Mouse (Mus musculus) heart, adult 11 months (tissue): ENCODE measurements around the gene Mapk12.

Source experiments
- DNase-seq: peaks from one replicate; pipeline ENCODE4 v3.0.0; 2022

Gene Mapk12

DNA sequence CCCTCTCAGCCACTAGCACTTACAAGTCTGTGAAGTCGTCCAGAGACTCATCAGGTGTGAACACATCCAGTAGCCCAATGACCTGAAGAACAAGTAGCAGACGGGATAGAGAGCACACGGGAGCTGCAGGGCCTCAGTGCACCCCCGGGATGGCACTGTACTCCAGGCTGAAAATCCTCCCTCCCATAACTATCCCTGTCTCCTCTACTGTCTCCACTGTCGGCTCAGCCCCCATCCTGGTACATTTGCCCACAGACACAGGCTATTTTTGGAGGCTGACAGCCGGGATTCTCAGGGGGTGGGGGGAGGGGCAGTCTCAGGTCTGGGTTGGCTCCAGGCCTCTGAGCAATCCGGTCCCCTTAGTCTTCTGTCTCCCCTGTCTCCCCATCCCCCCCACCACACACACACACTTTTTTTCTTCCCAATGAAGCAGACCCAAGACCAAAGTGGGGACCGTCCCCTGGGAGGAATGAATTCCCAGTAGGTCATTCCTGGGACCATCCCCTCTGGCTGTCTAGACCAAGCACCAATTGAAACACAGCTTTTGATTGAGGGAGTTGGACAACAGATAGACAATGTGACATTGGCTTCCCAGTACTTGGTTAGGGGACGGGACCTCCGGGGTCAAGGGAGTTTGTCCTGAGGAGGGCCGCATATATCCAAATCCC is 3.0 kb downstream of the Mapk12 start:
- DNase-seq = peak; percentile 91

GRCm38 (mm10) chr15:89136461-89137155 is 3.9 kb downstream of the Mapk12 start:
- DNase-seq = peak; percentile 86

- DNase-seq = peak; percentile 94
Observed at GRCm38 (mm10) chr15:89131316-89131715, 9.2 kb downstream of the Mapk12 start.

DNA sequence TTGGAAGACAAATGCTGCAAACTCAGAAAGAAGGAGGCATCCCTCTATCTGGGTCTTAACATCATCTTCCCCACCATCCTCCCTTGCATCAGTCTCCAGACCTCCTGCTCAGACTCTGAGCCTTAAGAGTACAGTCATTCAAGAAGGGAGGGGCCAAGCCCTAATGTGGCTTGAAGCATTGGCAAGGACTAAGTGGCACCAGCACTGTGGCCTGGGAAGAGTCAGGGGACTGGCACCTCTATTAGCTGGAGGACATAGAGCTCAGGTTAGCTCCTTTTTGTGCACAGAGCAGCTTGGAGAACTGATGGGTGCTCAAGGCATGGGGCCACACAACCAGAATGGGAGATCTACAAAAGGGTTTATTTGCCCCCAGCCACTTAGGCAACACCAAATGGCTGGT is 10.3 kb downstream of the Mapk12 start:
- peak; percentile 84 for DNase-seq

DNA sequence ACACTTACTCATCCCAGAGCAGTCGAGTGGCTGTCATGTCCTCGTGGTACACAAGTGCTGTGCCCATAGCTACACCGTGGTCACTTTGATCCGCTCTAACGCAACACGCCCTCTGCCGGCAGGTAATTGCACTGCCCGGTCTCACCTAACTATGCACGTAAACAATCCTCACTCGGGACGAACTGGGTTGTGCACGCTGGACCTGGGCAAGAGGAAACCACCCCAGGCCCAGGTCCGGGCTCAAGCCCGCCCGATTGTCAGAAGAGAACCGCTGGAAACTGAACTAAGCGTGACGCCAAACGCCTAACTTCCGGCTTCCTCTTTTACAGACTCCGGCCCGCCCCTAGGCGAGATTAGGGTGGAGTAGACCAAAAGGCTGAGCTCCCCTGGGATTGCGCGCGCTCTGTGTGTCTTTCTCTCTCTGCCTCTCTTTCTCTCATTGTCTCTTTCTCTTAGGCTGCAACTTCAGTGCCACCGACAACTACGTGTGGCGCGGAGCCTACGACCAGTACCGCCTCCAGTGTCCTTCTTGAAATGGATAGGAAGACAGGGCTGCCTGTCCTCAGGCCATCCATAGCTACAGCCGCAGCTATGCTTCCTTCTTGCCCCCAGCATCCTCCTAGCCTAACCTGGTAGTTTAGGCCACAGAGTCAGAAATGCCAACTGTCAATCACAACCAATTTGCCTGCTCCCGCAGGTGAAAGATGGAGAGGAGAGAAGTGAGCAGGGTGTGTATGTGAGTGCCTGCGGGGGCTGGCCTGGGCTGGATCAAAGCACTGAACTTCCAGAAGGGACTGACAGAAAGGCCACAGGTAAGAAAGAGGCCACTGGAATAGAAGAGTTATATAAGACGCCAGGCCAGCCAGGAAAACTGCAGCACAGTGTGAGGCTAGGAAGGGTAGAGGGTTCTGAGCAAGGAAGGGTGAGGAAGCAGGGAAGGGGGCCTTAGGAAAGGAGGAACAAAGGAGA is 11.8 kb downstream of the Mapk12 start, which contains the start of gene Hdac10:
Gene Hdac10, minus strand, starts transcription at position 319 of the 969 bp plus-strand sequence.
- peak; percentile 99 for DNase-seq

DNA sequence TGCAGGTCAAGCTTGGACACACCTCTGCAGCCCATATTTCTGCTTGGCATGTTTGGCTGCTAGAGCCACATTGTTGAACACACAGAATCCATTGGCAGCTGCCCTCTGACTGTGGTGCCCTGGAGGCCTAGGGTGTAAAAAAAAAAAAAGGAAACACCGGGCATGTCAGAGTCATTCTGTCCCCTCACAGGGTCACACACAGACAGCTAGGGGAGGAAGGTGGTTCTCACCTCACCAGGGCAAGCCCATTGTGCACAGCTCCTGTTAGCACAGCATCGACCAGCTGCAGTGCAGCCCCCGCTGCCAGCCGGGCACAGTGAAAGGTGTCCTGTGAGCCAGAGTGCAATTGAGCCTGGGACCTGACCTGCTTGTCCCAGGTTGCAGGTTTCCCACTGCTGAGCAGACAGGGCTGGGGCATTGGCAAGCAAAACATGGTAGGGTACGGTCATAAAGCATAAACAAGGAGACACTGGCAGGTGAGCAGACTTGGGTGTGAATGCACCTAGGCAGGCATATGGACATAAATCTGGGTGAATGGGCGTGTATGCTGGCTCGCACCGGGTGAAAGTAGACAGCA is 13.1 kb downstream of the Mapk12 start:
- DNase-seq = peak; percentile 94

DNA sequence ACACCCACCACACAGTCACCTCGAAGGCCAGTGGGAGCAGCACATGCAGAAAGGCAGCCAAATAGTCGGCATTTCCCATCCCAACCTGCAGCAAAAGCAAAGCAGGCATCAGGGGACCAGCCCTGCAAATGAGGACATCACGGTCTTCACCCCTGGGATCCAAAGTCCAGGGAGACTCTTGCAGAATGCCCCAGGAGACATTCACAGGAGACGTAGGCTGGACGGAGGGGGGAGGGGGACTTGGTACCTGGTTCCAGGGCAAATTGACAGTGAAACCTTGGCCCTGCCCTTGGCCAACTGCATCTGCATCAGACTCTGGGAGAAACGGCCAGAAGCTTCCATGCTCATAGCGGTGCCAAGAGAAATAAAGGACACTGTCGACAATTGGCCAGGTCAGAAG is 13.9 kb downstream of the Mapk12 start:
- DNase-seq = peak; percentile 92

DNA sequence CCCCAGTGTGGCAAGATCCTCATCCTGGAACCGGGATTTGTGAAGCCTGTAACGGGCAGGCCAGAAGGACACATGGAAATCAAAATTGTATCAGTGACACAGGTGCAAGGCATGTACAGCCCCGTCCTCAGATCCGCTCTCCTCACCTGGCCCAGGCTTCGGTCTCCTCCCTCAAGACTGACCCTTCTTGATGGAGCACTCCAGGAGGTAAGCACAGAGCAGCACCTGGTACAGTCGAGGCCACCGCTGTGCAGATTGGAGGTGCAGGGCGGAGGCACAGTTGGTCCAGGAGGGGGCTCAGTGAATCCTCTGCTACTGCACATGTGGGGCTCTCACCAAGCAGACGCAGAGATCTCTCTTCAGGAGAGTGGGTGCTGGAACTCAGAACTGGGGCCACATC is 15.2 kb downstream of the Mapk12 start:
- peak; percentile 86 for DNase-seq

DNA sequence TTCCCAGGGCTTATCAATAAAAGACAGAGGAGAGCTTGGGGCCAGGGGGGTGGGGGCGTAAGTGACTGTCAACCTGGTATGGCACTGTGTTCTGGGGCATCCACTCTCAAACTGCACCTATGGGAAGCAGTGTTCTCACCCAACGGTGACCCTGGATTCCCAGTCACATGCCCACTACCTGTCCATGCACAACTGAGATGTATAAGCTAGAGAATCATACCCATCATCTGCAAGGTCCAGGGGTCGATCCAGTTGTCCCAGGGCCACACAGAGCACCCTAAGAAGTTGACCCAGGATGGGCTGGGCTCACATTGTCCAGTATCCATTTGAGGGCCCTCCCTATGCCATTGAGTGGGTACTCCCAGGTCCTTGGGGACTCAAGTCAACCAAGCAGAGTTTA is 16.2 kb downstream of the Mapk12 start:
- DNase-seq = peak; percentile 90

DNA sequence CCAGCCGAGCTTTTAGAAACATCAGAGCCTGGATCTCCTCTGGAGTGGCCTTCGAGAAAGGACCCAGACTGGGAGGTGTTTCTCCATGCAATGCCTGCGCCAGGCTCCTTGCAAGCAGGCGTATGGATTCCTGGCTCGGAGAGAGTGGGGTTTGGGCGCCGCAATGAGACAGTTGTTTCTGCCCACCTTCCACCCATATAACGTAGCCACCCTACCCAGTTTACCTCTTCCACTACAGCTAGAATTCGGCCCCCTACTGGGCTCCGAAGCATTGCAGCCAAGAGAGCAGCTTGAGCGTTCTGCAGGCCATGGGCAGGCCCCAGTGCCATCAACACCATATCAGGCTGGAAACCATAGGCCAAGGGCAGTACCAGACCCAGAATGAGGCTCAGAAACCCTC is 16.9 kb downstream of the Mapk12 start:
- DNase-seq = peak; percentile 92

DNA sequence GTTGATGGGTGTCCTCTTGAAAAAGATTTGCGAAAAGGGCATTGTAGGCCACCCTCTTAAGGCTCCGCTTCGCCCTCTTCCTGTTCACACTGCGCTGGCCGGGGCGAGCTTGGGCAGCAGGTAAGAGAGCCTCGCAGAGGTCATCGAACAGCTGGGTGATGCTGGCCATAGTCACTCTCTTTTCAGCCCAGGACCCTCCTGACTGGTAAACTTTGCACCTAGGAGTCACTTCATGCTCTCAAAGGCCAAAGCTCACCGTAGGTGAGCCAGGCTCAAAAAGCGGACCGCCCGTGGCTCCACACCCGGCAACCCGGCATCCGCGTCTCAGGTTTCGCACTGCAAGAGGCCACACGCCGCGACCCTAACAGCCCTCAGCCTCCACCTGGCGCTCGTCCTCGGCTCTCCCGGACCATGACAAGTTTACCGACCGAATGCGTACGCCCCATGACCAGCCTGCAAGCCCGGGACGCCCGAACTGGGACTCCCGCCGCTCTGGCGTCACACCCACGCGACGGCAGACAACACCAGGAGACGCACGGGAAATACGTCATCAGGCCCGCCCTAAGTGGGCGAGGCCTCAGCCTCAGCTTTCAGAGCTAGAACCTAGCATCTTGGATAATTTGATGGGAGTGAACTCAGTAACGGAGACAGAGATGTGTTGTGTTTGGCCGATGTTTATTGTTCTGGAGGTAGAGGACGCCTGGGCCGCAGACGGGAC is 17.7 kb downstream of the Mapk12 start, which contains the start of gene Tubgcp6:
Gene Tubgcp6, minus strand, starts transcription at position 464 of the 718 bp plus-strand sequence.
- DNase-seq = peak; percentile 99

- no peak for DNase-seq
Observed at GRCm38 (mm10) chr15:89118007-89118406, 22.5 kb downstream of the Mapk12 start.

DNA sequence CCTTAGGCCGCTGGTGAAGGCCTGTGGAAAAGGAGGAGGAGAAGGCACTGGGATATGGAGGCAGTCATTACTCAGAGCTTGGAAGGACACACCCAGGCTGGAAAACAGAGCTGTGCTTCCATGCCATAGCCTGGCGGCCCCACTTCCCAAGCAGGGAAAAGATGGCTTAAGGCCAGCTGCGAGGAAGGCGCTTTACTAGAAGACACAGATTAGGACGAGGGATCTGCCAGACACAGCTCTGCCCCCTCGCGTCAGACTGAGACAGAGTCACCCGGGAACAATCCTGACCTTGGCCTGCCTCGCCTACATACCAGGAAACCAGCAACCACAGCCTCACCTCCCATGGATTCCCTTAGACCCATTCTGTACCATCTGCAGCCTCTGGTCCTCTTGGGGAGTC is 30.4 kb downstream of the Mapk12 start:
- peak; percentile 93 for DNase-seq

DNA sequence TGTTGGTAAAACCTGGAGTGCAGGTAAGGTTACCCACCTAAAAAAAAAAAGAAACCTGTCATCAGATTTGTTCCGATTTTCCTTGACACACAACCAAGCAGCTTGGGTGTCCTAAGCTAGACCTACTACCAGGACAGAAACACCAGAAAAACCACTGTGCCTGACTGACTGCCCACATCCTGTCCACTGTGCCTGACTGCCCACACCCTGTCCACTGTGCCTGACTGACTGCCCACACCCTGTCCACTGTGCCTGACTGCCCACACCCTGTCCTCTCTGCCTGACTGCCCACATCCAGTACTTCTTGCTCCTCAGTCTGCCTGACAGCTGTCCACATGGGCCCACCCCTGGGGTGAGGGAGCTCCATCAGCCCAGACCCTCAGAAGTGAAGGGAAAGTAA is 33.5 kb downstream of the Mapk12 start:
- no peak for DNase-seq

DNA sequence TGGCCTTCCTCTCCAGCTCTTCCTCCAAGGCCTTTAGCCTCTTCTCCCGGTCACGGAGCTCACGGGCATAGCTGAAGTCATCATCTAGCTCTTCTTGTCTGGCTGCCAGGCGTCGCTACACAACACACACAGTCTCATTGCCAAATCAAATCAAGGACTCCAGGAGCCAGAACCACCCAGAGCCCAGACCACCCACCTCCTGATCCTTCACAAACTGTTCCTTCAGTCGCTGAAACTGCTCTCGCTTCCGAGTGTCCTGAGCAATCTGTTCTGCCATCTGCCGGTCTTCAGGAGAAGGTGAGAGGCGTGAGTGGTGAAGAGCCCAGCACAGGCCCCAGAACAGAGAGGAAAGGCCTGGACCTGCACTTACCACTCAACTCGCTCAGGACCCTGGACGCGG is 34.4 kb downstream of the Mapk12 start:
- no peak for DNase-seq

GRCm38 (mm10) chr15:89104425-89104824 is 36.1 kb downstream of the Mapk12 start:
- no peak for DNase-seq

DNA sequence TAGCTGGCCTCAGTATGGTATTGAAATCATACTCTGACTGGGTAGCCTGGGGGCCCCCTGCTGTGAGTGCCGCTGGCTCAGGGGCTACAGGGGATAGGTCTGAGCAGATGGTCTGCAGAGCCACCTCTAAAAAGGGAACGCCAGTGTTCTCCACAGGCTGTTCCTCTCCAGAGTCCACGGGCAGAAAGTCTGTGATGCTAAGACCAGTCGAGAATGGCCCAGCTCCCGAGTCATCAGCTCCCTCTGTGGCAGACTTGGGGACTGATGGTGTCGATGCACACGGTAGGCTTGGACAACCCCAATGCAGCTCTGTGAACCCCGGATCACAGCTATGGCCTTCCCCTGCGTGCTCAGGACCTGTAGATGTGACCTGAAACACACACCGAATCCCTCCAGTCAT is 36.6 kb downstream of the Mapk12 start:
- no peak for DNase-seq

- DNase-seq = no peak
Observed at GRCm38 (mm10) chr15:89102646-89103045, 37.9 kb downstream of the Mapk12 start.

DNA sequence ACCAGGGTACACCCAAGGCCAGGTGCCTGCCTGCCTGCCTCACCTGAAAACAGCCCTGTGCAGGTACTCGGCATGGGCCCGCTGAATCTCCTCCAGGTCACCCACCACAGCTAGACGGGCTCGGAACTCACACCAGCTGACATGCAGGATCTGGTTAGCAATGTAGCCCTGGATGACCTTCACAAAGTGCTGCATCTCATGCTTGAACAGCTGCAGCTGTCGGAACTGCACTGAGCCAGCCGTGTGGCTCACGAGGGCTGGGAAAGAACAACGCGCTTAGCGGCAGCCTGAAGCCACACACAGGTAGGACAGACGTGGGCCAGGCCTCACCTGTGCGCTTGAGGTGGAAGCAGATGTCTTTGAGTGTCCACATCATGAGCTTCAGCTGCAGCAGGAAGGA is 39.7 kb downstream of the Mapk12 start:
- DNase-seq = no peak

DNA sequence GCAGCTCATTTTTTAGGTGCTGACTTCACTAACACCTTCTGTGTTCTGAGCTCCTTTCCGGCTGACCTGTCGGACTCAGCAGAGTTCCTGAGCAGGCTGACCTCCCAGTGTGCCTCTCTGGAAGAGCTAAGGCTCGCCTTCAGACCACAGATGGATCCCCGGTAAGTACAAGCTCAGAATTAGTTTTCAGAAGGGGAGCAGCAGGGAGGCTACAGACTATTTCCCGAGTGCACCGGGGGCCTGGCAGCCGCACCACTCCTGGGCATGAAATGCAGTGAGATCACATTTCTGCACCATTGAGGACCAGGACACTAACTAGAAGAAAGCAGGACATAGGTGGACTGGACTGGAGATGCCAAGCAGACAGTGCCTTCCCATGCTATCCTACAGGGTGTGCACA is 41.9 kb downstream of the Mapk12 start:
- no peak for DNase-seq

- no peak for DNase-seq
Observed at GRCm38 (mm10) chr15:89097450-89097849, 43.1 kb downstream of the Mapk12 start.

DNA sequence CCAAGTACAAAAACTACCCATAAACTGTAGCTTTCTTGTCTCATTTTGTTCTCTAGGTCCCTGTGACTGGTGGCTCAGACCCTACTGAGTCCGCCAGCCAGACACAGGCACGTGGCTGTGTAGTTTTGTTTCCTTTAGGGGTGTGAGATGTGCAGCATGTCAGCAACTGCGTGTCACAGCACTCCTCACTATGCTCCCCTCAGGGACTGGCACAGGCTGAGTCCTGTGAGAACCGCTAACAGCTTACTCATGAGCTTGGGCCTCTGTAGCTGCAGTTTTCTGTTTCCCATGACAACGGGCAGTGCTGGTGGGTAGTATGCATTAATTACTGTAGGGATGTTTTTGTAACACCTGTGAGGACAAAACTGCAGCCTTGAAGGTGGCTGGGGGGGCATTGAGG is 48.3 kb downstream of the Mapk12 start:
- DNase-seq = no peak
